Mouse (Mus musculus): ENCODE results near the gene Gabpa. TPM values are rescaled to one million over a fixed set of nuclear protein-coding genes. Genes with fewer than 3 reads are reported as not detected.

The Gabpa gene
- polyA plus RNA-seq, 1 experiment from 2014 or later, result 16.6 TPM

GRCm38 (mm10) chr16:84873805-84874204 is 39.1 kb downstream of the Gabpa start:
- Histone ChIP-seq H3K36me3 (no peaks in the 10 kb centered on the region), H3K27me3 (no peaks in the 10 kb centered on the region), H3K27ac (no peak overlapping the region), H3K4me1 (replicated peaks) (no peaks in the 10 kb centered on the region), H3K4me3 (replicated peaks) (no peak overlapping the region), H3K9me3 (replicated peaks) (no peaks in the 10 kb centered on the region), H3K9ac (no peak overlapping the region), H3K4me2 (no peak overlapping the region)
- no peak for ATAC-seq (ENCODE audit: low read depth)
- DNase-seq, result no peak
- 62% methylated on average over 8 of the region's 8 CpGs for WGBS (ENCODE audit: insufficient replicate concordance)

DNA sequence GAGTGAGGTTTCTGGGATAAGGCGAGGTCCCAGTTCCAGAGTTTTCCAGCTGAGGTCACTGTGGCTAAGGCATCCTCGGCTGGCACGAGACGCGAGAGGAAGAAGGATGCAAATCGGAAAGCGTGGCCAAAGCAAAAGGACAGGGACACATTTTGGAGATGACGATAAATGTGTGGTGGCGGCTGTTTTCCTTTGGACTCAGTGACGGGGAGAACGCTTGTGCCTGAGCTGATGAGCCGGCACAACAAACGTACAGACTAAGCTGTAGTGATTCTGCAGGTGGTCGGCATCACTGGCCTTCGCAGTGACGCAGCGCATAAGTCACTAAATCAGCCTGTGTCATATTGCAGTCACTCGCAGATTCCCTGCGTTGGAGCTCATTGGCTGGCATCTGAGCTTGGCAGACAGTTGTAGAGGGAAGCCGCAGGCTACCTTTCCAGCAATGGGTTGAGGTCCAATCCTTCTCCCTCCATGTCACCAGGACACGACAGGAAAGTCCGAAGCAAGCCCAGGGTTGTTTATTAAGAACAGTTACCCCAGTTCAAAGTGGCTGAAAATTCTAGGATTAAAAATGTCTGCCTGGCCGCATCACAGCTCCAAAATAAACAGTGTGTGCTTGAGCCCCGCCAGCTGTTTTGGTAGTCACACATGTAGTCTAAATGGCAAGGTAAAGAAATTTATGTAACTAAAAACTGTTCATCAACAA is 40.4 kb downstream of the Gabpa start:
- Histone ChIP-seq H3K36me3 (no peaks in the 10 kb centered on the region), H3K4me2 (no peak overlapping the region), H3K4me3 (replicated peaks) (no peak overlapping the region), H3K27ac (no peak overlapping the region), H3K9ac (no peak overlapping the region), H3K27me3 (no peaks in the 10 kb centered on the region), H3K9me3 (replicated peaks) (no peaks in the 10 kb centered on the region), H3K4me1 (replicated peaks) (no peaks in the 10 kb centered on the region)
- DNase-seq (no peak), ATAC-seq (ENCODE audit: low read depth) (no peak)
- WGBS (ENCODE audit: insufficient replicate concordance), result 72% methylated on average over 24 of the region's 24 CpGs

DNA sequence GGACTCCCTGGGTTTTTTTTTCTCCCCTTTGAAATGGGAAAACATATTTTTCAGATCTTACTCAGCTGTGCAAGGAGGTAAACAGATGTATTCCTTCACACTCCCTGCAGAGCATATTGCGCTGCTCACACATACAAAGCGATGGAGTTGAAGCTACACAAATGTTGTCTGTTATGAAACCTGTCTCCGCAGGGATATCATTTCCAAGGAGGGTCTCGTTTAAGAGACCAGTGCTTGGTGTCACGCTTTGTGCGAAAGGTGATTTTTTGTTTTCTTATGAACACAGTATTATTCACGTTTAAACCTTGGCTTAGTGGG is 41.0 kb downstream of the Gabpa start:
- H3K4me1 ChIP-seq (replicated peaks), result no peaks in the 10 kb centered on the region
- H3K27ac ChIP-seq, result no peak overlapping the region
- H3K27me3 ChIP-seq, result no peaks in the 10 kb centered on the region
- ATAC-seq (ENCODE audit: low read depth), result no peak
- no peak overlapping the region for H3K4me2 ChIP-seq
- no peaks in the 10 kb centered on the region for H3K36me3 ChIP-seq
- no peaks in the 10 kb centered on the region for H3K9me3 ChIP-seq (replicated peaks)
- no peak overlapping the region for H3K9ac ChIP-seq
- 75% methylated on average over 7 of the region's 7 CpGs for WGBS (ENCODE audit: insufficient replicate concordance)
- no peak overlapping the region for H3K4me3 ChIP-seq (replicated peaks)
- DNase-seq, result no peak

DNA sequence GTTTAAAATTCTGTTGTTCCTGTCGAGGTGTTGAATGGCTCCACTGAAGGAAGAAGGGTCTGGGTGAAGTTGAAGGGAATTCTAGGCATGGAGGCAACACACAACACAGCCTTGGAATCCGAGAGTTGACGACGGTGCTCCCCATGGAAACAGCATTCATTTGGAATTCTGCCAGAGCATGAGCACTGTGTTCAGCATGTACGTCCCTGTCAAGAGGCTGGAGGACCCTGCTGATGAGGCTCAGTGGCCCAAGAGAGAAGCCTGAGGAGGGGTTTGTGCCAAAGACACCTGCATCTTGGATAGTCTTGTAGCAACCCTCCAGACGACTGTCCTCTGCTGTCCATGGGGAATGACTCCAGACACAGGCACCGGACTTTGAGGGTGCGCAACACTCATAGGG is 41.4 kb downstream of the Gabpa start:
- H3K4me1 ChIP-seq (replicated peaks), result no peaks in the 10 kb centered on the region
- DNase-seq (no peak), ATAC-seq (ENCODE audit: low read depth) (no peak)
- 66% methylated on average over 8 of the region's 8 CpGs for WGBS (ENCODE audit: insufficient replicate concordance)
- H3K4me3 ChIP-seq (replicated peaks), result no peak overlapping the region
- no peaks in the 10 kb centered on the region for H3K9me3 ChIP-seq (replicated peaks)
- H3K27ac ChIP-seq, result no peak overlapping the region
- H3K9ac ChIP-seq, result no peak overlapping the region
- no peaks in the 10 kb centered on the region for H3K27me3 ChIP-seq
- H3K36me3 ChIP-seq, result no peaks in the 10 kb centered on the region
- no peak overlapping the region for H3K4me2 ChIP-seq

DNA sequence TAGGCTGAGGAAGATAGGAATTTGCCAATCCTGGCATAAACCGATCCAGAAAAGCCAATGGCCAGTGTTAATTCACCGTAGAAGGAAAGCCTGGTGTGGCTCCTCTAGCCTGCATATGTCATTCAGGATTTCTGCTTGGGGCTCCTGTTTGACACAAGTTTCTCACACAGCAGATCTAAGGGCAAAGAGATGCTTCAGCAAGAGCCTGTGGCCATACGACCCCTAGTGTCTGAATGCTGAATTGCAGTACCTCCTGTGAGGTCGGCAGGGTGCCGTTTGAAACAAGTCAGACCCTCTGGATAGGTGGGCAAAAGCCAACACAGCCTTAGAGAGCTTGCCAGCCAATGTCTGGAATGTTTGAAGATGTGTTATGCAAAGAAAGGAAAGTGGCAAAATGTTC is 44.4 kb downstream of the Gabpa start:
- Histone ChIP-seq H3K4me2 (no peak overlapping the region), H3K4me1 (replicated peaks) (no peaks in the 10 kb centered on the region), H3K27me3 (no peaks in the 10 kb centered on the region), H3K27ac (no peak overlapping the region), H3K36me3 (no peaks in the 10 kb centered on the region), H3K9ac (no peak overlapping the region), H3K4me3 (replicated peaks) (no peak overlapping the region), H3K9me3 (replicated peaks) (no peaks in the 10 kb centered on the region)
- ATAC-seq (ENCODE audit: low read depth) (no peak), DNase-seq (peak; percentile 32)
- WGBS (ENCODE audit: insufficient replicate concordance), result 19% methylated on average over 5 of the region's 5 CpGs

GRCm38 (mm10) chr16:84881168-84881567 is 46.4 kb downstream of the Gabpa start:
- Histone ChIP-seq H3K4me3 (replicated peaks) (no peak overlapping the region), H3K36me3 (no peaks in the 10 kb centered on the region), H3K9me3 (replicated peaks) (no peaks in the 10 kb centered on the region), H3K9ac (no peak overlapping the region), H3K27me3 (no peaks in the 10 kb centered on the region), H3K27ac (no peak overlapping the region), H3K4me2 (no peak overlapping the region), H3K4me1 (replicated peaks) (no peaks in the 10 kb centered on the region)
- ATAC-seq (ENCODE audit: low read depth), result no peak
- 67% methylated on average over 9 of the region's 9 CpGs for WGBS (ENCODE audit: insufficient replicate concordance)
- no peak for DNase-seq

DNA sequence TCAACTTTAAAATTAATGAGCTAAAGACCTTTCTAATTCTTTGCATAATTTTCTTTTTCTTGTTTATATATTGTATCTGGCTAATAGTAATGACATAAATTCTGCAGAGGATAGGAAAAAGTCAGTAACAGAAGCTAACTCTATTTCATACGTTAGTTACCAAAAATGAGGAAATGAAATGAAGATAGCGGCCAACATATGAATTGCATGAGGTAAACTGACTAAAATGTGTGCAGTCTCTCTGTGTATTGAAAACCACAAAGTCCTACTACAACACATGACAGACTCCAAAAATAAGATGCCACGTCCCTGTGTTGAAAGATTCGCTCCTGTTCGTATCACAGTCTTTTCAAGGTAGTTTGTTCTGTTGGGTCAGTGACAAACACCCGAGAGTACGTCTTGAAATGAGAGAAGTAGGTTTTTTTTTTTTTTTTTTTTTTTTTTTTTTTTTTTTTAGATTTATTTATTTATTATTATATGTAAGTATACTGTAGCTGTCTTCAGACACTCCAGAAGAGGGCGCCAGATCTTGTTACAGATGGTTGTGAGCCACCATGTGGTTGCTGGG is 47.1 kb downstream of the Gabpa start:
- ATAC-seq (ENCODE audit: low read depth), result no peak
- 66% methylated on average over 7 of the region's 8 CpGs for WGBS (ENCODE audit: insufficient replicate concordance)

DNA sequence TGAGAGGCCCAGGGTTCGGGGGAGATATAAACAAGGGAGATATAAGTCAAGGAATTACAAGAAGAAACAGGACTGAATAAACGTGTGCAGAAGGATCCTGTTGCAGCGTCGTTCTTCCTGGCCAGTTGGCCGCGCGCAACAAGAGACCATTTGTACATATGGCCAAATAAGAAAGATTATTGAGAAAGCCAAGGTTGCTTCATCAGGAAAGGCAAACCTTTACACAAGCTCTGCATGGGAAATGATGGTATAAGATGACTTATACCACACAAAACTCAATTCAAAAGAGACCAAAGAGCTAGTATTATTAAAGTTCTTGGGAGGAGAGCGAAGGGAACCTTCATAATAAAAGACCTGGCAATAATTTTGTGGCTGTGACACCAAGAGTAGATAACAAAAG is 49.8 kb downstream of the Gabpa start:
- Histone ChIP-seq H3K4me2 (no peak overlapping the region), H3K36me3 (no peaks in the 10 kb centered on the region), H3K9ac (no peak overlapping the region), H3K4me3 (replicated peaks) (no peak overlapping the region), H3K9me3 (replicated peaks) (no peaks in the 10 kb centered on the region), H3K4me1 (replicated peaks) (no peaks in the 10 kb centered on the region), H3K27me3 (no peaks in the 10 kb centered on the region), H3K27ac (no peak overlapping the region)
- DNase-seq (no peak), ATAC-seq (ENCODE audit: low read depth) (no peak)
- 69% methylated on average over 8 of the region's 8 CpGs for WGBS (ENCODE audit: insufficient replicate concordance)

More for the DNA sequence above, 47.1 kb downstream of the Gabpa start:
- Histone ChIP-seq H3K27ac (no peak overlapping the region), H3K36me3 (no peaks in the 10 kb centered on the region), H3K9me3 (replicated peaks) (no peaks in the 10 kb centered on the region), H3K4me2 (no peak overlapping the region), H3K27me3 (no peaks in the 10 kb centered on the region), H3K4me1 (replicated peaks) (no peaks in the 10 kb centered on the region), H3K9ac (no peak overlapping the region), H3K4me3 (replicated peaks) (no peak overlapping the region)
- DNase-seq, result no peak

DNA sequence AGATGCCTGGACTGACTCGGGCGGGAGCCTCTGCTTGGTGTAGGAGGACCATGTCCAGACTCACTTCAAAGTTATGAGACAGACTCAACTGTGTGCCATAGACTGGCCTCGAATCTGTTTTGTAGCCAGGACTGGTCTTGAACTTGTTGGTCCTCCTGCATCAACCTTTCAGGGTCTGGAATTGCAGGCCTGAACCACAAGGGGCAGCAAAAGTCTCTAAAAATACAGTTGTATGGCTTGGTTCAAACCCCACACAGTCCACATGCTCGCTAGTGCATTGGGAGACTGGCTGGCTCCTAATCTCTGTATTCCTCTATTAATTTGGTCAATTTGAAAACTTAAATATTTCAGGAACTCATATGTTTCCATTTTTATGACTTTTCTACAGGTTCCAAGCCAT is 68.3 kb downstream of the Gabpa start:
- WGBS (ENCODE audit: insufficient replicate concordance), result 66% methylated on average over 4 of the region's 4 CpGs
- Histone ChIP-seq H3K4me1 (replicated peaks) (no peaks in the 10 kb centered on the region), H3K9me3 (replicated peaks) (no peaks in the 10 kb centered on the region), H3K27me3 (no peaks in the 10 kb centered on the region), H3K9ac (no peak overlapping the region), H3K36me3 (no peaks in the 10 kb centered on the region), H3K4me3 (replicated peaks) (no peak overlapping the region), H3K27ac (no peak overlapping the region), H3K4me2 (no peak overlapping the region)
- DNase-seq (no peak), ATAC-seq (ENCODE audit: low read depth) (no peak)

GRCm38 (mm10) chr16:84911477-84912165 is 76.9 kb downstream of the Gabpa start:
- Histone ChIP-seq H3K9me3 (replicated peaks) (no peaks in the 10 kb centered on the region), H3K4me2 (no peak overlapping the region), H3K27ac (no peak overlapping the region), H3K27me3 (no peaks in the 10 kb centered on the region), H3K4me3 (replicated peaks) (no peak overlapping the region), H3K4me1 (replicated peaks) (no peaks in the 10 kb centered on the region), H3K9ac (no peak overlapping the region), H3K36me3 (no peaks in the 10 kb centered on the region)
- 69% methylated on average over 8 of the region's 8 CpGs for WGBS (ENCODE audit: insufficient replicate concordance)
- DNase-seq, result no peak
- ATAC-seq (ENCODE audit: low read depth), result no peak
